Mouse (Mus musculus) common myeloid progenitor, adult 5-6 weeks (primary cell): ENCODE data around the gene Adamtsl5. TPM values are rescaled to one million over a fixed set of nuclear protein-coding genes. Genes with fewer than 3 reads are reported as not detected.
A peak's percentile ranks its signal among the peaks of the same experiment; 100 is the strongest.

Source experiments
- ATAC-seq: replicated peaks from 2 replicates; pipeline ENCODE4 v1.8.0; 2016; ENCODE audit warnings: low read depth, mild to moderate bottlenecking, moderate TSS enrichment, inconsistent platforms; ENCODE audit not compliant: poor library complexity, severe bottlenecking
- total RNA-seq: library from RNA; stranded (forward); fragments of 200-1000, 187-1606 nt; gene quantifications from 2 replicates; pipeline ENCODE4 v1.2.3, GENCODE M21; 2017

Adamtsl5 gene
- total RNA-seq, 1 experiment from 2014 or later: 0.64 TPM

DNA sequence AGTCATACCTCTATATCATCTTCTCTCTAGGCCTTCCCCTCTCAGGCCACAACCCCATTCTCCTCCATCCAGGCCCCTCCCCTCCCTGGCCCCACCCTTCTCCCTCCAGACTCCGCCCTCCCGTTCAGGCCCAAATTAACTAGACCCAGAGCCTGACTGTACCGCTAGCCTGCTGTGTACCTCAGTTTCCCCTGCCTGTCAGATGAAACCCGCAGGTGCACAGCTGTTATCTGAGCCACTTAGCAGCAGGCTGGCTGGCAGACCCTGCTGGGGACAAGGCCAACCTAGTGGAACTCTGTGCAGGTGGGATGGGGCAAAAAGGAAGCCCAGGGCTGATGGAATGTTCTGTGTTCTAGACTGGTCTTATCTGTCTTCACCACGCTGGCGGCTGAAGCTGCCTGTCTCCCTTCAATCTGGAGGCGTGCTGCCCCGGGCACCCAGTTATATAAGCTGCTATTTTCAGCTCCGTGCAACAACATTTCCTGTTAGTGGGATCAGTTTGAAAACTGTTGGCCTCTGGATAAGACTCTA is 4.0 kb downstream of the Adamtsl5 start:
- peak; percentile 33 for ATAC-seq

- ATAC-seq: 0 out of 2 replicates have a peak, but pooled peaks have one; percentile 3
These were observed 4.8 kb downstream of the Adamtsl5 start for GRCm38 (mm10) chr10:80343425-80343895.

- peak; percentile 26 for ATAC-seq
These were observed 5.3 kb downstream of the Adamtsl5 start for GRCm38 (mm10) chr10:80342749-80343424.

DNA sequence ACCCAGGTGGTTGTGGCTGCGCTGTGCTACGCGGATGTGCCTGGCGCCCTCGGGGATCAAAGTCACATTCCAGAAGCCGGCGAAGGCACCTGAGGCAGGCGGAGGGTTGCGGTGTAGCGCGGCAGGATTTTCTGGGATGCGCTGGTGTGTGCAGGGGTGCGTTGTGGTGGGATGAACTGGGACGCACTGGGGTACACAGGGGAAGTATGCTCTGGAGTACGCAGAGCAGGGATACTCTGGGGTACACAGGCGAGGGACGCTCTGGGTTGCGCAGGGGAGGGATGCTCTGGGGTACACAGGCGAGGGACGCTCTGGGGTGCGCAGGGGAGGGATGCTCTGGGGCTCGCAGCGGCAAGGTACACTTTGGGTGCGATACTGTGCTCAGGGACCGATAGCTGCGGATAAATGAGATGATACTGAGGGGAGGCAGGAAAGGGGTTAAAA is 5.9 kb downstream of the Adamtsl5 start:
- no peak for ATAC-seq

DNA sequence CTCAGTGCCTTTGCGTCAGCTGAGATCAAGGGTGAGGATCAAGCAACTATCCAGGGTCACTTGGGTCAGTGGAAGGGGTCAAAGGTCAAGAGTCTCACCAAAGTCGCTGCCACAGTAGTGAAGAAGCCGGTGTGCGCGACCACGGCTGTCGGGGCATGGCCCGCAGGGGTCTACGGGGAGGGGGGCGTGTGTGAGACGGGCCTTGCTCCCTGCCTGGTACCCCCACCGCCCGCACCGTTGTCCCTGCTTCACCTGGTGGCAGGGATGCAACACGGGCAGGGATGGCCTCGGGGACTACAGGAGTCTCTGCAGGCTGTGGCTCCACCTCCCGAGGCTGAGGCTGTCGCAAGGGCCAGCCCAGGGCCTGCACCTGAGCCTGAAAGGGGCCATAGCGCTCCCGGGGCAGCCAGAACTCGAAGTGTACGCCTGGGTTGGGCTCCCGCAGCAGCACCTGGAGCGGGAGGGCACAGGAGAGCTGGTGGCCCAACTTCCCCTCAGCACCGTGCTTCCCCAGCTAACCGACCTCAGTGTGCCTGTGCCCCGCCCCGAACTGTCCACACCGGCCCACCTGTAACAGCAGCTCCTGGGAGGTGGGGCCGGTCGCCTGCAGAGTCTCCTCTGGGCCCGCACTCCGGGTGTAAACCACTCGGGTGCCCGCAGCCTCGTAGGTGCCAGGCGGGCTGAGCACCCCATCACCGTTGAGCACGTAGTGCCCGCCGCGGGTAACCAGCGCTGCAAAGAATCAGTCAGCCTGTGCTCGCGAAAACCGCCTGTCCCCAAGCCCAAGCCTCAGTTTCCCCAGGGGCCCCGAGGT is 6.5 kb downstream of the Adamtsl5 start:
- ATAC-seq: no peak

DNA sequence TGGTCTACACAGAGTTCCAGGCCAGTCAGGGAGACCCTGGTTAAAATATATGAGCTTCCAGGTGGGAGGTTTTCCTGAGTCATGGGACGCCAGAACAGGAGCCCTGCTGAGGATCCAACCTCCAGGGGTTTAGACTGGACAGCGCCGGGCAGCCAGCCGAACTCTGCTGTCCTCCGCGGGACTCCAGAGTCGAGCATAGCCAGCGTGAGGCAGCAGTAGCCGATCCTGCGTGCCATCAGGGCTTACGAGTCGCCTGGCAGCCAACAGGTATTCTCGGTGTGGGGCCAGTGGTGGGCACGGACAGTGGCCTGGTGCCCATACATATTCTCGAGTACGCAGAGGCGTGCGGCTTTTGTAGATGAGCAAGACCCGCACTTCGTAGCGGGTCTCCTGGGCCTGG is 7.2 kb downstream of the Adamtsl5 start:
- no peak for ATAC-seq

- ATAC-seq: peak; percentile 22
These were observed 8.1 kb downstream of the Adamtsl5 start for GRCm38 (mm10) chr10:80339941-80340750.

- no peak for ATAC-seq
These were observed 11.9 kb downstream of the Adamtsl5 start for GRCm38 (mm10) chr10:80336263-80336662.

DNA sequence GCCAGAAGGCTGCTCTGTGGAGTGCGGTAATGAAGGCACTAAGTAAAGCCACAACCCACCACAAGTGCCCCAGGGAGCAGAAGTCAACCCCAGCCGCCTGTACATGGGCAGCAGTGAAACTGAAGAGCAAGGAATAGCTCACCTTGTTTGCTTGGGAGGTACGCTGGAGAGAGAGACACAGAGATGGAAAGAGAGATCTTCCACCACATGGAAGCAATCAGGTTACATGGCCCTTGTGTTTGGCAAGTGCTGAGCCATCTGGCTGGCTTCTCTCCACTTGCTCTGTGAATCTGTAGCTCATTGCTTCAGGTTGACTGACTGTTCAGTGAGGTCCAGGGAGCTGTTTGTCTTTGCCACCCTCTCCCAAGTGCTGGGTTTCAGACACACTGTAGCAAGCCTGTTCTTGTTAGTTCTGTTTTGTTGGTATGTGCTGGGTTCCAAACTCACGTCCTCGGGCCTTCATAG is 15.7 kb downstream of the Adamtsl5 start:
- ATAC-seq: no peak

- no peak for ATAC-seq
These were observed 16.3 kb downstream of the Adamtsl5 start for GRCm38 (mm10) chr10:80331636-80332524.

- ATAC-seq: no peak
These were observed 17.3 kb downstream of the Adamtsl5 start for GRCm38 (mm10) chr10:80330888-80331287.

DNA sequence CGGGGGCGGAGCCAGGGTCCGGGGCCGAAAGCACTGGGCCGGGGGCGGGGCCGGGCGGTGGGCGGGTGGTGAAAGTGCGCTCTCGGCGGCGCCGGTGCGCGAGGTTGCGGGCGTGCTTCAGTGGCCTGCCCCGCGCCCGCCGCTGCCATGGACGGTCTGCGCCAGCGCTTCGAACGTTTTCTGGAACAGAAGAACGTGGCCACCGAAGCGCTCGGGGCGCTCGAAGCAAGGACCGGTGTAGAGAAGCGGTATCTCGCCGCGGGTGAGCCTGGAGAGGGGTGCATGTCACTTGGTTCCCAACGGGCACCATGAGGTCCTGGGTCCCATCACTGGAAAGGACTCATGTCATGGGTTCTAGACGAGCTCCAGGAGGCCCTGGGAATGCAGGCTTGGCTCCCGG is 18.1 kb downstream of the Adamtsl5 start:
- no peak for ATAC-seq

GRCm38 (mm10) chr10:80329273-80330081 is 18.7 kb downstream of the Adamtsl5 start, which contains the start of the genes Pcsk4 and Reep6:
Gene Pcsk4 (minus strand): TSS chr10:80329498.
Gene Reep6 (plus strand): TSS chr10:80329953.
- peak; percentile 93 for ATAC-seq

DNA sequence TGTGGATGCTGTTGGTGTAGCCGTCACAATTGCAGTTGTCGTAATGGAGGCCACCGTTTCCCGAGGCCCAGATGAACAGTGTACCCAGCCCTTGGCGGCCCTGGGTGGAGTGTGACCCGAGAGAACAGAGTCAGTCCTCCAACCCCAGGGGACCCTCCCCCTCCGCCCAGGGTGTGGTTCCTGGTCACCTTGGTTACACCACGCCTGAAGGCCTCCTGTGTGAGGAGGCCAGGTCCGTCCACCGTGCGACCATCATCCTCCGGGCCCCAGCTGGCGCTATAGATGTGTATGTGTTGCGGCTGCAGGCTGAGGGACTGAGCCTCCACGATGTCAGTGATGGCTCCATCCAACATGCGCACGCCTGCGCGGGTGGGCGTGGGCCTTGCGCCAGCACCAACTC is 23.2 kb downstream of the Adamtsl5 start:
- ATAC-seq: no peak

- no peak for ATAC-seq
These were observed 23.8 kb downstream of the Adamtsl5 start for GRCm38 (mm10) chr10:80324120-80325037.

- peak; percentile 43 for ATAC-seq
These were observed 24.7 kb downstream of the Adamtsl5 start for GRCm38 (mm10) chr10:80323261-80324119.
